Mouse (Mus musculus): Measurements from ENCODE around the gene 4930519P11Rik. TPM values are rescaled to one million over a fixed set of nuclear protein-coding genes. Genes with fewer than 3 reads are reported as not detected.
A peak's percentile ranks its signal among the peaks of the same experiment; 100 is the strongest.

4930519P11Rik gene
- polyA plus RNA-seq, 1 experiment, result 0.47 TPM

GRCm38 (mm10) chr2:154604156-154604555 lies 9.1 kb downstream of the 4930519P11Rik start:
- Histone ChIP-seq H3K36me3 (ENCODE audit: control insufficient read depth, insufficient read depth) (no peaks in the 10 kb centered on the region), H3K79me2 (ENCODE audit: control insufficient read depth, insufficient read depth) (no peaks in the 10 kb centered on the region), H3K27me3 (ENCODE audit: control insufficient read depth, insufficient read depth, insufficient read length) (peaks cover 4% of the 10 kb centered on the region), H3K4me2 (ENCODE audit: low read depth) (peak overlapping the region; percentile 81), H3ac (ENCODE audit: control insufficient read depth, insufficient read length) (no peak overlapping the region), H3K4me3 (peak overlapping the region; percentile 27)
- TF ChIP-seq USF1 (IDR thresholded peaks at IDR 0.05; ENCODE audit: low read depth), result no peak
- TF ChIP-seq POLR2A (IDR thresholded peaks at IDR 0.05; ENCODE audit: insufficient read length, low read depth), result no peak
- no peak for TF ChIP-seq MYOG (IDR thresholded peaks at IDR 0.05; ENCODE audit: control insufficient read depth in 1 of 3, insufficient read depth in 1 of 3, insufficient read length in 2 of 3, low read depth in 2 of 3)
- TF ChIP-seq E2F4 (IDR thresholded peaks at IDR 0.05; ENCODE audit: insufficient read depth), result no peak
- no peak for TF ChIP-seq POLR2AphosphoS2 (IDR thresholded peaks at IDR 0.05; ENCODE audit: insufficient read length, low read depth)
- TF ChIP-seq TCF3 (IDR thresholded peaks at IDR 0.05; ENCODE audit: insufficient read length, low read depth), result no peak
- no peak for TF ChIP-seq TCF12 (IDR thresholded peaks at IDR 0.05; ENCODE audit: insufficient read depth, poor library complexity, severe bottlenecking)
- TF ChIP-seq REST (IDR thresholded peaks at IDR 0.05; ENCODE audit: insufficient read depth, insufficient read length), result no peak
- TF ChIP-seq SRF (IDR thresholded peaks at IDR 0.05; ENCODE audit: control insufficient read depth, insufficient read length, low read depth), result no peak
- TF ChIP-seq MAX (IDR thresholded peaks at IDR 0.05; ENCODE audit: low read depth), result no peak

GRCm38 (mm10) chr2:154603638-154604153 lies 9.5 kb downstream of the 4930519P11Rik start, which contains the start of gene Pxmp4:
Pxmp4 (minus strand) TSS chr2:154603708.
- H3K79me2 ChIP-seq (ENCODE audit: control insufficient read depth, insufficient read depth), result no peaks in the 10 kb centered on the region

GRCm38 (mm10) chr2:154603007-154603637 lies 10.1 kb downstream of the 4930519P11Rik start:
- Histone ChIP-seq H3K36me3 (ENCODE audit: control insufficient read depth, insufficient read depth) (no peaks in the 10 kb centered on the region), H3K4me3 (peak overlapping the region; percentile 27), H3ac (ENCODE audit: control insufficient read depth, insufficient read length) (peak overlapping the region; percentile 10), H3K4me2 (ENCODE audit: low read depth) (peak overlapping the region; percentile 94), H3K79me2 (ENCODE audit: control insufficient read depth, insufficient read depth) (no peaks in the 10 kb centered on the region), H3K27me3 (ENCODE audit: control insufficient read depth, insufficient read depth, insufficient read length) (no peaks in the 10 kb centered on the region)
- TF ChIP-seq MAX (IDR thresholded peaks at IDR 0.05; ENCODE audit: low read depth), result no peak
- peak; percentile 97 for TF ChIP-seq POLR2AphosphoS2 (IDR thresholded peaks at IDR 0.05; ENCODE audit: insufficient read length, low read depth)
- peak in 1 of 3 experiments; percentile 38 for TF ChIP-seq MYOG (IDR thresholded peaks at IDR 0.05; ENCODE audit: control insufficient read depth in 1 of 3, insufficient read depth in 1 of 3, insufficient read length in 2 of 3, low read depth in 2 of 3)
- TF ChIP-seq TCF3 (IDR thresholded peaks at IDR 0.05; ENCODE audit: insufficient read length, low read depth), result no peak

More at GRCm38 (mm10) chr2:154603638-154604153, 9.5 kb downstream of the 4930519P11Rik start, which contains the start of gene Pxmp4:
- H3K36me3 ChIP-seq (ENCODE audit: control insufficient read depth, insufficient read depth), result no peaks in the 10 kb centered on the region
- H3K4me2 ChIP-seq (ENCODE audit: low read depth), result peak within 1 kb of the TSS; percentile 94
- H3K27me3 ChIP-seq (ENCODE audit: control insufficient read depth, insufficient read depth, insufficient read length), result peaks cover 3% of the 10 kb centered on the region
- peak; percentile 8 for TF ChIP-seq USF1 (IDR thresholded peaks at IDR 0.05; ENCODE audit: low read depth)
- no peak for TF ChIP-seq MYOG (IDR thresholded peaks at IDR 0.05; ENCODE audit: control insufficient read depth in 1 of 3, insufficient read depth in 1 of 3, insufficient read length in 2 of 3, low read depth in 2 of 3)
- peak; percentile 95 for TF ChIP-seq POLR2A (IDR thresholded peaks at IDR 0.05; ENCODE audit: insufficient read length, low read depth)
- H3ac ChIP-seq (ENCODE audit: control insufficient read depth, insufficient read length), result peak within 1 kb of the TSS; percentile 10
- peak within 1 kb of the TSS; percentile 27 for H3K4me3 ChIP-seq

GRCm38 (mm10) chr2:154601324-154601723 lies 11.9 kb downstream of the 4930519P11Rik start:
- H3K79me2 ChIP-seq (ENCODE audit: control insufficient read depth, insufficient read depth), result no peaks in the 10 kb centered on the region
- H3K4me2 ChIP-seq (ENCODE audit: low read depth), result no peak overlapping the region
- no peak for TF ChIP-seq POLR2A (IDR thresholded peaks at IDR 0.05; ENCODE audit: insufficient read length, low read depth)
- no peak for TF ChIP-seq MAX (IDR thresholded peaks at IDR 0.05; ENCODE audit: low read depth)
- no peak for TF ChIP-seq TCF3 (IDR thresholded peaks at IDR 0.05; ENCODE audit: insufficient read length, low read depth)
- no peak for TF ChIP-seq E2F4 (IDR thresholded peaks at IDR 0.05; ENCODE audit: insufficient read depth)
- TF ChIP-seq SRF (IDR thresholded peaks at IDR 0.05; ENCODE audit: control insufficient read depth, insufficient read length, low read depth), result no peak
- no peak for TF ChIP-seq POLR2AphosphoS2 (IDR thresholded peaks at IDR 0.05; ENCODE audit: insufficient read length, low read depth)

GRCm38 (mm10) chr2:154600586-154600985 lies 12.7 kb downstream of the 4930519P11Rik start:
- no peaks in the 10 kb centered on the region for H3K36me3 ChIP-seq (ENCODE audit: control insufficient read depth, insufficient read depth)
- H3K4me2 ChIP-seq (ENCODE audit: low read depth), result no peak overlapping the region
- no peaks in the 10 kb centered on the region for H3K27me3 ChIP-seq (ENCODE audit: control insufficient read depth, insufficient read depth, insufficient read length)
- TF ChIP-seq MYOD1 (IDR thresholded peaks at IDR 0.05; ENCODE audit: control insufficient read depth in 1 of 3, insufficient read length in 2 of 3, low read depth in 2 of 3), result no peak
- no peak for TF ChIP-seq E2F4 (IDR thresholded peaks at IDR 0.05; ENCODE audit: insufficient read depth)
- TF ChIP-seq TCF12 (IDR thresholded peaks at IDR 0.05; ENCODE audit: insufficient read depth, poor library complexity, severe bottlenecking), result no peak
- TF ChIP-seq MAX (IDR thresholded peaks at IDR 0.05; ENCODE audit: low read depth), result no peak
- no peak for TF ChIP-seq CEBPB (IDR thresholded peaks at IDR 0.05; ENCODE audit: insufficient read depth, poor library complexity, severe bottlenecking)
- no peak for TF ChIP-seq REST (IDR thresholded peaks at IDR 0.05; ENCODE audit: insufficient read depth, insufficient read length)
- no peak for TF ChIP-seq SRF (IDR thresholded peaks at IDR 0.05; ENCODE audit: control insufficient read depth, insufficient read length, low read depth)
- no peak for TF ChIP-seq TCF3 (IDR thresholded peaks at IDR 0.05; ENCODE audit: insufficient read length, low read depth)
- TF ChIP-seq MYOG (IDR thresholded peaks at IDR 0.05; ENCODE audit: control insufficient read depth in 1 of 3, insufficient read depth in 1 of 3, insufficient read length in 2 of 3, low read depth in 2 of 3), result no peak
- H3K4me3 ChIP-seq, result no peak overlapping the region
- H3K79me2 ChIP-seq (ENCODE audit: control insufficient read depth, insufficient read depth), result no peaks in the 10 kb centered on the region
- no peak overlapping the region for H3ac ChIP-seq (ENCODE audit: control insufficient read depth, insufficient read length)

More at GRCm38 (mm10) chr2:154601324-154601723, 11.9 kb downstream of the 4930519P11Rik start:
- H3K27me3 ChIP-seq (ENCODE audit: control insufficient read depth, insufficient read depth, insufficient read length), result no peaks in the 10 kb centered on the region
- H3K4me3 ChIP-seq, result no peak overlapping the region
- H3ac ChIP-seq (ENCODE audit: control insufficient read depth, insufficient read length), result no peak overlapping the region
- H3K36me3 ChIP-seq (ENCODE audit: control insufficient read depth, insufficient read depth), result no peaks in the 10 kb centered on the region
